Mouse (Mus musculus) heart, embryonic 14.5 days (tissue): Measurements from ENCODE around the gene Map2k6. TPM values are rescaled to one million over a fixed set of nuclear protein-coding genes. Genes with fewer than 3 reads are reported as not detected.

Experiments
- ATAC-seq: fragments of 200-750 bp; cut with Nextera tagmentation; 2 replicates; pipeline ENCODE4 v1.8.0; 2017; ENCODE audit warnings: low read depth, moderate TSS enrichment; ENCODE audit not compliant: insufficient number of reproducible peaks, insufficient read depth, low FRiP score
- H3K27ac ChIP-seq, 2 experiments: fragments of 200-500 bp in 1 of 2; fragments of 300-500 bp in 1 of 2; sonication (generic) in 1 of 2; replicated peaks in 1 of 2; 2 replicates each; pipeline ENCODE4 v1.5.1; 2012 to 2014; ENCODE audit warnings: low read depth in 2 of 2, low read length in 2 of 2, control low read depth in 1 of 2, mild to moderate bottlenecking in 1 of 2, mixed read lengths in 1 of 2; ENCODE audit not compliant: control insufficient read depth in 1 of 2, insufficient read depth in 1 of 2
- H3K27me3 ChIP-seq: fragments of 300-500 bp; sonication (generic); 2 replicates; pipeline ENCODE4 v1.6.1; 2014; ENCODE audit warnings: mild to moderate bottlenecking, low read length, control low read depth; ENCODE audit not compliant: control insufficient read depth, insufficient read depth
- H3K36me3 ChIP-seq: fragments of 300-500 bp; sonication (generic); 2 replicates; pipeline ENCODE4 v1.6.1; 2014; ENCODE audit warnings: mild to moderate bottlenecking, control low read depth, low read length, mixed read lengths; ENCODE audit not compliant: control insufficient read depth, insufficient read depth
- H3K4me1 ChIP-seq, 2 experiments: fragments of 200-500 bp in 1 of 2; fragments of 300-500 bp in 1 of 2; sonication (generic) in 1 of 2; 2 replicates each; pipeline ENCODE4 v1.6.1; 2012 to 2014; ENCODE audit warnings: low read length in 2 of 2, control low read depth in 1 of 2, mixed read lengths in 1 of 2; ENCODE audit not compliant: control insufficient read depth in 2 of 2, insufficient read depth in 2 of 2
- H3K4me2 ChIP-seq: fragments of 300-500 bp; sonication (generic); 2 replicates; pipeline ENCODE4 v1.6.1; 2014; ENCODE audit warnings: mild to moderate bottlenecking, low read length
- H3K4me3 ChIP-seq, 2 experiments: fragments of 200-500 bp in 1 of 2; fragments of 300-500 bp in 1 of 2; sonication (generic) in 1 of 2; 2 replicates each; pipeline ENCODE4 v1.5.1; 2012 to 2014; ENCODE audit warnings: low read length in 2 of 2, mild to moderate bottlenecking in 2 of 2, control low read depth in 1 of 2, low read depth in 1 of 2, moderate library complexity in 1 of 2; ENCODE audit not compliant: control insufficient read depth in 1 of 2, insufficient read depth in 1 of 2
- H3K9ac ChIP-seq: fragments of 300-500 bp; sonication (generic); 2 replicates; pipeline ENCODE4 v1.6.1; 2014; ENCODE audit warnings: mild to moderate bottlenecking, low read length
- H3K9me3 ChIP-seq: fragments of 300-500 bp; sonication (generic); 2 replicates; pipeline ENCODE4 v1.6.1; 2016; ENCODE audit warnings: low read length, control low read depth; ENCODE audit not compliant: control insufficient read depth
- WGBS: fragments of 180-500 bp; shearing (Covaris S2); extraction: QIAGEN DNeasy Blood & Tissue Kit; methylation state at CpG from one replicate; pipeline ENCODE4 v1.1.7; 2014; 5-methylcytosine and 5-hydroxymethylcytosine counted together
- polyA plus RNA-seq: library from polyadenylated mRNA; unstranded; fragments of >200 nt; fragmentation: Nextera tagmentation; extraction: Ambion mirVana; gene quantifications from 2 replicates; pipeline ENCODE4 v1.2.1, GENCODE M21; 2014

The Map2k6 gene
- polyA plus RNA-seq, 1 experiment from 2014 or later: 18.8 TPM

GRCm38 (mm10) chr11:110518648-110519047 is 119.7 kb downstream of the Map2k6 start:
- Histone ChIP-seq H3K4me2 (no peak overlapping the region), H3K9ac (no peak overlapping the region), H3K4me3 (no peak overlapping the region), H3K9me3 (no peaks in the 10 kb centered on the region; the same call in 1 of the 2 replicates), H3K27ac (no peak overlapping the region), H3K36me3 (peaks cover 6% of the 10 kb centered on the region), H3K27me3 (no peaks in the 10 kb centered on the region), H3K4me1 (no peaks in the 10 kb centered on the region)
- WGBS: 100% methylated on average over 1 of the region's 1 CpGs
- ATAC-seq: no peak

GRCm38 (mm10) chr11:110522906-110523305 is 124.0 kb downstream of the Map2k6 start:
- H3K4me2 ChIP-seq: no peak overlapping the region
- no peaks in the 10 kb centered on the region for H3K4me1 ChIP-seq
- 79% methylated on average over 2 of the region's 2 CpGs for WGBS
- H3K27me3 ChIP-seq: no peaks in the 10 kb centered on the region
- no peak for ATAC-seq
- no peak overlapping the region for H3K27ac ChIP-seq
- no peaks in the 10 kb centered on the region; the same call in 1 of the 2 replicates for H3K36me3 ChIP-seq
- no peak overlapping the region for H3K4me3 ChIP-seq
- no peak overlapping the region for H3K9ac ChIP-seq
- no peaks in the 10 kb centered on the region; the same call in 1 of the 2 replicates for H3K9me3 ChIP-seq

- WGBS: 90% methylated on average over 4 of the region's 4 CpGs
- H3K4me3 ChIP-seq: no peak overlapping the region
- H3K9ac ChIP-seq: no peak overlapping the region
- H3K27me3 ChIP-seq: no peaks in the 10 kb centered on the region
- no peak for ATAC-seq
- no peak overlapping the region for H3K4me2 ChIP-seq
- no peaks in the 10 kb centered on the region for H3K9me3 ChIP-seq
- H3K4me1 ChIP-seq: no peaks in the 10 kb centered on the region
- no peak overlapping the region for H3K27ac ChIP-seq
- no peaks in the 10 kb centered on the region for H3K36me3 ChIP-seq
Measured at GRCm38 (mm10) chr11:110526156-110526555, 127.2 kb downstream of the Map2k6 start.

- WGBS: 73% methylated on average over 7 of the region's 7 CpGs
- H3K4me2 ChIP-seq: no peak overlapping the region
- no peaks in the 10 kb centered on the region for H3K4me1 ChIP-seq
- no peaks in the 10 kb centered on the region for H3K9me3 ChIP-seq
- H3K4me3 ChIP-seq: no peak overlapping the region
- no peak overlapping the region for H3K27ac ChIP-seq
- no peaks in the 10 kb centered on the region for H3K36me3 ChIP-seq
- no peaks in the 10 kb centered on the region for H3K27me3 ChIP-seq
- no peak overlapping the region for H3K9ac ChIP-seq
- no peak for ATAC-seq
Measured at GRCm38 (mm10) chr11:110531087-110531486, 132.2 kb downstream of the Map2k6 start.

GRCm38 (mm10) chr11:110534856-110535255 is 135.9 kb downstream of the Map2k6 start:
- ATAC-seq: no peak
- H3K4me2 ChIP-seq: no peak overlapping the region
- H3K9me3 ChIP-seq: no peaks in the 10 kb centered on the region
- H3K27me3 ChIP-seq: no peaks in the 10 kb centered on the region
- no peak overlapping the region for H3K9ac ChIP-seq
- H3K4me3 ChIP-seq: no peak overlapping the region
- no peaks in the 10 kb centered on the region for H3K4me1 ChIP-seq
- no peaks in the 10 kb centered on the region for H3K36me3 ChIP-seq
- 69% methylated on average over 4 of the region's 4 CpGs for whole genome bisulfite sequencing
- no peak overlapping the region for H3K27ac ChIP-seq

- Histone ChIP-seq H3K9me3 (peaks cover 8% of the 10 kb centered on the region), H3K4me2 (no peak overlapping the region), H3K27me3 (no peaks in the 10 kb centered on the region), H3K36me3 (no peaks in the 10 kb centered on the region), H3K9ac (no peak overlapping the region), H3K4me1 (no peaks in the 10 kb centered on the region), H3K4me3 (no peak overlapping the region), H3K27ac (no peak overlapping the region)
- 92% methylated on average over 2 of the region's 2 CpGs for WGBS
- no peak for ATAC-seq
Measured at GRCm38 (mm10) chr11:110536533-110536932, 137.6 kb downstream of the Map2k6 start.

- Histone ChIP-seq H3K4me3 (peak overlapping the region; percentile 14 to 19; a peak in 1 of 4 replicates), H3K27me3 (no peaks in the 10 kb centered on the region), H3K9me3 (peaks cover 8% of the 10 kb centered on the region), H3K27ac (no peak overlapping the region), H3K4me2 (peak overlapping the region; percentile 65), H3K36me3 (no peaks in the 10 kb centered on the region), H3K4me1 (no peaks in the 10 kb centered on the region), H3K9ac (peak overlapping the region; percentile 59)
- 8% methylated on average over 15 of the region's 15 CpGs for WGBS
- no peak for ATAC-seq
Measured at GRCm38 (mm10) chr11:110537602-110538001, 138.7 kb downstream of the Map2k6 start.

GRCm38 (mm10) chr11:110538206-110538605 is 139.3 kb downstream of the Map2k6 start:
- Histone ChIP-seq H3K27ac (no peak overlapping the region), H3K9me3 (peaks cover 8% of the 10 kb centered on the region), H3K36me3 (no peaks in the 10 kb centered on the region), H3K4me3 (no peak overlapping the region), H3K4me2 (peak overlapping the region; percentile 65; the same call in 1 of the 2 replicates), H3K9ac (no peak overlapping the region), H3K4me1 (no peaks in the 10 kb centered on the region), H3K27me3 (no peaks in the 10 kb centered on the region)
- no peak for ATAC-seq
- WGBS: 31% methylated on average over 10 of the region's 10 CpGs
